Mouse (Mus musculus) right cerebral cortex, postnatal 14 days (tissue): Measurements from ENCODE around the gene Cenph.
"Not testable (repeated sequence)": the region's sequence is repeated elsewhere in the genome, so short reads cannot be mapped to it uniquely, and the experiment has no call there.

Experiments used
- DNase-seq: peaks from one replicate; pipeline ENCODE4 v3.0.0; 2022

Cenph gene

DNA sequence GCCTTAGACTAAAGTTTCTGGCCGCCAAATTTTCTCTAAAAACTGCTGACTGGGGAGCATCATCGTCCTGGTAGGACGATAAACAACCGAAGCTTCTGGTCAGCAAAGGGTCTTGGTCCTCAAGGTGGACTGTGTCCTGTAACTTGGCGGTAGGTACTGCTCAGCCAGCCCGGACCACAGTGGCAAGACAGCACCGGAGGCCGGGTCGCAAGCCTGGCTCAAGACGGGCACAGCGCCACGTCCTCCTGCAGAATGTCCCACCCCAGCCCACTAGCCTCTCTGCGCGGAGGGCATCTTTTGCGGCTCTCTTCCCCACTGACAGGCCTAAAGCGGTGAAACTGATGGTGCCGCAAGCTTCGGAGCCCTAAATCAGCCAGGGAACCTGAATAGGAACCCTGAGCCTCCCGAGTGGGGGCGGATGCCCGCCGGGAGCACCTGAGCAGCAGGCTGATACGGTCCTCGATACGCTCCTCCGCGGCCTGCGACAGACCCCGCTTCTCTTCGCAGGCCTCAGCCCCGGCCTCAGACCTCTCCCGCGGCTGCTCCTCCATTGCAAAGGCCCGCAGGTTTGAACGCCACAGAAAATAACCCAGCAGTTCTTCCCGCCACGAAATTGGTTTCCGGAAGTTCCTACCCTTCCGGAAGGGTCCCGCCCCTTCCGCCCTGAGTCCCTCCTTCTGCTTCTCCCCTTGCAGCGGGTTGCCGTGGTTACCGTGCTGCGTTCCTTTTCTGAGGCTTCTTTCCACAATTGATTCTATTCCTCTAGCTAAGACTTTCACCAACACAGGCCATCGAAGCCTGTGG, at the start of gene Cenph:
TSS of gene Cenph (minus strand) at position 648 of the 804 bp plus-strand sequence.
- DNase-seq: peak; percentile 80

- DNase-seq: no peak
Observed at GRCm38 (mm10) chr13:100824916-100825315, 49.2 kb upstream of the Cenph start.

- DNase-seq: no peak
Observed at GRCm38 (mm10) chr13:100824306-100824705, 48.6 kb upstream of the Cenph start.

GRCm38 (mm10) chr13:100823863-100824262, 48.2 kb upstream of the Cenph start:
- DNase-seq: no peak

GRCm38 (mm10) chr13:100814451-100814850, 38.8 kb upstream of the Cenph start:
- no peak for DNase-seq

GRCm38 (mm10) chr13:100805776-100806175, 30.1 kb upstream of the Cenph start:
- DNase-seq: no peak

DNA sequence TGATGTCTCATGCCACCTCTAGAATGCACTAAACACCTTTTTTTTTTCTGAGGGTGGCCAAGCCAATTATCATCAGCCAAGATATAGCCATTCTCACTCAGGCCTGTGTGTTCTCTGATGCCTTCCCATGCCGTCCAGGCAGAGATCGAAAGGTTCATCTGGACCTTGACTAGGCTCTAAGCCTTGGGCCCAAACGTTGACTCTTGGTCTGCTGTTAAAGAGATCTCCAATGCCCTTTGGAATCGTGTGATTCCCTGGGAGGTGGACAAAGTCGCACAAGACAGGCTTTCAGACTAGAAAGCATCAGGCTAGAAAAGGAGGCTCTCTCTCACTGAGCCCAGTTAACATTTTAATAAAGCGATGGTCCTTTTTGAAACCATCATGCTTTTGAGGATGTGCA, 21.5 kb upstream of the Cenph start:
- no peak for DNase-seq

DNA sequence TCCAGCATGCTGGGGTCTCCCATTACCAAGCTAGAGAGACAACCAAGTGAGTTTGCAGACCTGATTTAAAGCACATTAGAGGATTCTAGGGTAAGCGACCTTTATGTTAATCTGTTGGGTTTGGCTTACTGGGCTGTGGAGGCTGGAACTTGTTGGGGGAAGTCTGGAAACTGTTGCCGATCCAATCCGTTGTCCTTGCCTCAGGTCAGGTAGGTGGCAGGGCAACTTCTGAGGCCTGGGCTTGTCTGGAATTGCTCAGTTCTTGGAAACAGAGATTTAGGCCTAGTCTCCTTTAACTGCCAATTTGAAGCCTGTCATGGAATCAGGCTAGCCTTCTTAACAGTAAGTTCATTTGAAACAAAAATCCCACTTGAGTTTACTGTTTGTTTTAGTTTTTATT, 13.4 kb upstream of the Cenph start:
- DNase-seq: no peak

GRCm38 (mm10) chr13:100788057-100788456, 12.4 kb upstream of the Cenph start:
- not testable (repeated sequence) for DNase-seq

DNA sequence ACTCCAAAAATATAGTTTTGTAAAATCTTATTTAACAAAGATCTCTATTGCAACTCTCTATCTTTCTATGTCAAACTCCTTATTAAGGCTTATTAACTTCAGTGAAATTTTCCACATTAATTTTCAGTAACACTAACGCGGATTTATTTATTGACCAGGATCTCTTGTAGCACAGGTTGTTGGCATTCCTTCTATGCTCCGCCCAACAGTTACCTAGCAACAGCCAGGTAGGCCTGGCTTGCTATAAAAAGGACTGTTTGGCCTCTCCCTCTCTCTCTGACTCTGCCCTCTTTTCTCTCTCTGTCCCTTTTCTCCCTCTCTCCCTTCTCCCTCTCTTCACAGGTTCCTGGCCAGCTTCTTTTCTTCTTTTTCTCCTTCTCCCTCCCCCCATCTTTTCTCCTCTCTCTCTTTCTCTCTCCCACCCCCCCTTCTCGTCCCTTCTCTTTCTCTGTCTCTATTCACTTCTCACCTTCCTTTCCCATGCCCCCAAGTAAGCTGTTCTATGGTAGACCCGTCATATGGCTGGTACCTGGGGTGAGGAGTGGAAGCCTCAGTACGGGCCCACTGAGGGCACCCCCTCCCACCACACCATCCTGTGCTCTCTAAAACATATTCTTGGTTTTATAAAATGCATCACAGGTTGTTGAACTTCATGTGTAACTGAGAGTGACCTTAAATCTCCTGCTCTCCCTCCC, 11.8 kb upstream of the Cenph start:
- no peak for DNase-seq

DNA sequence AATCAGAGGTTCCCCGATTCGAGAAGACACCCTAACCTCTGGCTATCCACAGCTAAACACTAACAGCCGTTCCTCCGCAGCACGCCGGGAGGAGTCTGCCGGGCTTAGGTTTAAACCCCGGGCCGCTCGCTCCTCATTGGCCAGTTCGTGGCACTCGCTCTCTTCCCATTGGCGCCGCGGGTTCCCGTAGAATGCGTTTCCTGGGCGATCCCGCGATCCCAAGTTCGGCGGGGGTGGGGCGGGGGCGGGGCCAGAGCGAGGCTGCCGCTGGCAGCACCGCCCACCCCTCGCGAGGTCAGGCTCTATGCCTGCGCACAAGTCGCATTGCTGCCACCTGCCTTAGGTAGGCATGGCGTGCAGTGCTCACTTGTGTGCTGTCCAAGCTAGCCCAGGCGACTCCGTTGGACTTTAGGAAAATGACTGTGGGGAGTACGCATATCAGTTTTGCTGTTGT, 10.7 kb upstream of the Cenph start, which contains the start of gene Ccnb1:
TSS of gene Ccnb1 (minus strand) at position 157 of the 454 bp plus-strand sequence.
- DNase-seq: peak; percentile 93

- no peak for DNase-seq
Observed at GRCm38 (mm10) chr13:100785806-100786413, 10.2 kb upstream of the Cenph start.

DNA sequence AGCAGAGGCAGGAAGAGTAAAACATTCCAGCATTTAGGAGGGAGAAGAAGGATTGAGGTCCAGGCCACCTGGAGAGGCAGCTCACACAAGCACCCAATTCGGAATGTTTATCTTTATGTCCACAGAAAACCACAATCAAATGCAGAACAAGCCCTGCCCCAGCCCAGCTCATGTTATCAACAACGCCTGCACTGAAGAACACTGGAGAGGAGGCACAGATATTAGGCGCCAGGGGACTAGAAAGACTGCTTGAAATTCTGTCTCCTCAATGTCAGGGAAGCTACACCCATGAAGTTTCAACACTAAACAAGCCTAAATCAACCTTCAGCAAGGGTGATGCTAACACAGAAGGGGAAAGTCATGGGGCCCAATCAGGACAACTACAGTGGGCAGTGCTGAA, 1.8 kb upstream of the Cenph start:
- no peak for DNase-seq

- DNase-seq: no peak
Observed at GRCm38 (mm10) chr13:100776710-100777109, 1.0 kb upstream of the Cenph start.

- no peak for DNase-seq
Observed at GRCm38 (mm10) chr13:100776056-100776419, 339 bp upstream of the Cenph start.

DNA sequence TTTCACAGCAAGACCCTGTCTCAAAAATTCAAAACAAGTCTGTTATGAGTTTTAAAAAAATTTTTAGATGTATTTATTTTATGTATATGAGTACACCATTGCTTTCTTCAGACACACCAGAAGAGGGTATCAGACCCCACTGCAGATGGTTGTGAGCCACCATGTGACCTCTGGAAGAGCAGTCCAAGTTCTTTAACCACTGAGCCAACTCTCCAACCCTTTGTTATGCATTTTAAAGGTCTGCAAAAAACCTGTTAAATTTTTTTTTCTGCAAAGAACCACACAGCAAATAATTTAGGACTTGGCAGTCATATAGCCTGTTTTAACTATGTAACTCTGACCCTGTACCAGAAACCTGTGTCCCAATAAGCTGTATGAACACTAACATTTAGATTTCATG, 995 bp downstream of the Cenph start:
- DNase-seq: no peak

- DNase-seq: no peak
Observed at GRCm38 (mm10) chr13:100755329-100755728, 20.4 kb downstream of the Cenph start.

GRCm38 (mm10) chr13:100754186-100754585, 21.5 kb downstream of the Cenph start:
- no peak for DNase-seq

- DNase-seq: no peak
Observed at GRCm38 (mm10) chr13:100753011-100753410, 22.7 kb downstream of the Cenph start.

DNA sequence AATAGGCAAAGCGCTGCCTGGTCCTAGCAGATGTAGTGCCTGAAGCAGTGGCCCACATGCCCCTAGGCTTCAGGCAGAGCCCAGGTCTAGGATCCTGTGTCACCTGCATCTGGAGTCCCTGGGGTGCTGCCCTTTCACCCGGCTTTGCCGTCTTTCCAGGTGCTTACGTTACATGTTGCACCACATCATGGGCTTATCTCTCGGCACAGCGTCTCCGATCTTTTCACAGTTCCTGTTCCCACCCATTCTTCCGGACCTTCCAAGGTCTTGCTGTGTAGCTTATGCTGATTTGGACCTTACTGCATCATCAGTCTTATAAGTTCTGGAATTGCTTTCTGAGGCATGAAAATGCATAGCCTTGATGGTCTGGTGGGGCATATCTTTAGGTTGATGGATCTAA, 23.2 kb downstream of the Cenph start:
- DNase-seq: no peak

DNA sequence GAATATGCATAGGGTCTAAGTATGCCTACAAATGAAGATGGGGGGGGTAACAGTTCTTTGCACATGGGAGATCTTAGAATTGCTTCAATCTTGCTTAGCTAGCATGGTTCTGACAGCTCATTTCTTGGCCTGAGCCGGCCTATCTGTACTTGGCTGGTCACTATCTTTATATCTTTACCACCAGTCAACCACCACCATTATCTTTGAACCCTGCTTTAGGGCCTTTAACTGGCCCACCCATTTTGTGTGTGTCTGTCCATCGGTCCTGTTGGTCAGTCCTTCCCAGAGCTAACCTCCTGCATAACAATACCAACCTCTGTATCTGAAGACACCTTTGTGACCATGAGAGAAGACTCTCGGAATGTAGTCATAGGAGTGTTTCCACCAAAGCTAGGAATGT, 24.3 kb downstream of the Cenph start:
- no peak for DNase-seq

- DNase-seq: no peak
Observed at GRCm38 (mm10) chr13:100750799-100751198, 24.9 kb downstream of the Cenph start.

DNA sequence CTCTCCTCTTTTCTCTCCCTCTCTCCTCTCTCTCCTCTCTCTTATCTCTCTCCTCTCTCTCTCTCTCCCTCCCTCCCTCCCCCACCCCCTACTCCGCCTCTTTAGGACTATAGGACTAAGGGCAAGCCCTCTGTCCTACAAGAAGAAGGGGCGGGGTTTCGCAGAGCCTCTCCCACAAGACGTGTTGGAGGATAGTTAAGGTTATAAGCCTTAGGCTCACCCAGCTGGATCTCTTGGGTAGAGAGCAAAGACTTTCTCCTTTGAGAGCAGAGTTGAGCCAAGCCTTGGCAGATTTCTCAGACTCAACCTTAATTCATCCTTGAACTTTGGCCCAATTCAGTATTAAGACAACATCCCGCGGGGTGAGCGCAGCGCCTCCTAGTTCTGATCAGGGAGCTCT, 27.1 kb downstream of the Cenph start:
- no peak for DNase-seq

- peak; percentile 17 for DNase-seq
Observed at GRCm38 (mm10) chr13:100746090-100746489, 29.6 kb downstream of the Cenph start.
